Mouse (Mus musculus) lung, adult 2 months (tissue): ENCODE measurements around the gene Rnf126.

ENCODE experiments used
- CTCF ChIP-seq: fragments of 200-500 bp; IDR thresholded peaks from 2 replicates; pipeline ENCODE4 v1.5.1; 2011; ENCODE audit warnings: mild to moderate bottlenecking, low read length, control low read depth; ENCODE audit not compliant: insufficient read depth
- POLR2A ChIP-seq: fragments of 200-500 bp; IDR thresholded peaks from 2 replicates; pipeline ENCODE4 v1.6.1; 2011; ENCODE audit warnings: low read depth, mild to moderate bottlenecking, control low read depth, low read length, borderline replicate concordance; ENCODE audit errors: extremely low read depth

GRCm38 (mm10) chr10:79716988-79717355 lies 49.8 kb downstream of the Rnf126 start:
- TF ChIP-seq CTCF (no peak), POLR2A (no peak)
